Mouse (Mus musculus) spleen, postnatal 4 days (tissue): ENCODE measurements at regions not wholly inside any gene's neighbourhood (a gene's known extent, or its start where the extent isn't known, plus 50 kb on each side); places are given as distances from the start of the nearest gene placed in this dataset.
A peak's percentile ranks its signal among the peaks of the same experiment; 100 is the strongest.

Experiments used
- DNase-seq, 2 experiments: peaks; one replicate each; pipeline ENCODE4 v3.0.0; 2022; ENCODE audit warnings: low spot score in 2 of 2

DNA sequence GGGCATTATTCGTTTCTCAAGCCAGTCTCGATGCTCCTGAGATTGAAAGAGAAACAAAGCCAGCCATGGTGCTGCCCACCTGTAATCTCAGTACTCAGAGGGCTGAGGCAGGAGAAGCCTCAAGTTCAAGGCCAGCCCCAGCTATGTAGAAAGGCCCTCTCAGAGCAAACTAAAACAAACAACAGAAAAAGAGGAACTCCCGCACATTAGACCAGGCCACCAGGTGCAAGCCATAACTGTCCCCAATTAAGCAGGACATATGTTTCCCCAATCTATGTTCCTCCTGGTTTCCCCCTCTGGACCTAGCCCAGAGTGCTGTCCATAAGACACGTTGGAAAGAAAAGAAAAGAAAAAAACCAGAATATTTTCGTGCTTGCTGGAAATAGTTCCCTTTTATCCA, 142.5 kb downstream of the Cdc5l start:
- DNase-seq: no peak

DNA sequence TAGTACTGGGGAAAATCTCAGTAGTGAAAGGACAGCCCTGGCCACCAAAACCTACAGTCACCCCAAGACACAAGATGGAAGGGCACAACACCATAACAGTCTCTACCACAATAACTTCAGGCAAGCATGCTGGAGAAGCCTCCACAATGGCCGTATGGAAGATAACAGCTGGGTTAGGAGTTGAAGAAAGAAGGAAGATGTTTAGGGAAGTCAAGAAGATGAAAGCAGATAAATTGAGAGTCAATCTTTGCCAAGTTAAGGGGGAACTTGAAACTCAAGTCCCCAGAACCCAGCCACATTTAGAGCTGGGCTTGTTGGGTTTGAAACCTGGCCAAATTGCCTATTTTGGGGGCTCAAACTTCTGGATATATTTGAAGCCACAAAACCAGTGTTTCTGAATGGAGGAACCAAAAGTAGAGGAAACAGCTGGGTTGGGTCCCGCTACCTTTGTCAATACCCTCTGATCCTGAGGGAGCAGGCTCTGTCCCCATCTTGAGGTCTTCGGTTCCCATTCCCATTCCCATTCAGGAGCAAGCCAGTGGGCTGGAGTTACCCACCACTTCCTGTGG, 147.8 kb downstream of the Cdc5l start:
- DNase-seq: no peak

DNA sequence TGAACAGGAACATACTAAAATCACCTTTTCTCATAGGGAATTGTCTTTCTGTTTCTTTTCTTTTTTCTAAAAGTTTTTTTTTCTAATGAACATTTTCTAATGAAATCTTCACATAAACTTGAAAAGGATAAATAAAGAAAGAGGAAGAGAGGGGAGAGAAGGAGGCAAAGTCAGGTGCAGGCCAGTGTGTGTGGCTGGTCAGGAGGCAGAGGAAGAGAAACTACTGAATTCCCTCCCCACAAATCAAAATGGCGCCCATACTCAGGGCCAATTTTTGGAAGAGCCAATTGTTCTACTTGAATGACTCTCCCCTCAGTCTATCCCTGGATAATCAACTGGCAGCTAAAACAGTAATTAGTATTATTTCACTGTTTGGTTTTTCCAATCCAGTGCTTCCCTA, 152.0 kb downstream of the Cdc5l start:
- no peak for DNase-seq

DNA sequence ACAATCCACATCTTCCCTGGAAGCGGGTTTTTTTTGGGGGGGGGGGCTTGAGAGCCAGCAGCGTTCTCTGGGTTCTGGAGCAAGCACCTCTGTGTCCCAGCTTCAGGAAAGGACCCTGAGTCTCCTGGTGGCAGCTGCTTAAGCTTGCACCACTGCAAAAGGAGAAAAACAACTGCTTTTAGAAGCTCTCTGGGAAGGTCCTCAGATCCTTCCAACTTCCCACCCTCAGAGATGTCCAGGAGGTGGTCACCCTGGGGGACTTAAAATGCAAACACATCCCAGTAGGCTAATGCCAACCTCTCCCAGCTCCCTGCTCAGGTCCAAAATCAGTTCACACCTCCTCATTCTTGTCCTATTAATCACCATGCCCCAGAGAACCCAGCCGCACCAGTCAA, 153.7 kb downstream of the Cdc5l start:
- DNase-seq: no peak

DNA sequence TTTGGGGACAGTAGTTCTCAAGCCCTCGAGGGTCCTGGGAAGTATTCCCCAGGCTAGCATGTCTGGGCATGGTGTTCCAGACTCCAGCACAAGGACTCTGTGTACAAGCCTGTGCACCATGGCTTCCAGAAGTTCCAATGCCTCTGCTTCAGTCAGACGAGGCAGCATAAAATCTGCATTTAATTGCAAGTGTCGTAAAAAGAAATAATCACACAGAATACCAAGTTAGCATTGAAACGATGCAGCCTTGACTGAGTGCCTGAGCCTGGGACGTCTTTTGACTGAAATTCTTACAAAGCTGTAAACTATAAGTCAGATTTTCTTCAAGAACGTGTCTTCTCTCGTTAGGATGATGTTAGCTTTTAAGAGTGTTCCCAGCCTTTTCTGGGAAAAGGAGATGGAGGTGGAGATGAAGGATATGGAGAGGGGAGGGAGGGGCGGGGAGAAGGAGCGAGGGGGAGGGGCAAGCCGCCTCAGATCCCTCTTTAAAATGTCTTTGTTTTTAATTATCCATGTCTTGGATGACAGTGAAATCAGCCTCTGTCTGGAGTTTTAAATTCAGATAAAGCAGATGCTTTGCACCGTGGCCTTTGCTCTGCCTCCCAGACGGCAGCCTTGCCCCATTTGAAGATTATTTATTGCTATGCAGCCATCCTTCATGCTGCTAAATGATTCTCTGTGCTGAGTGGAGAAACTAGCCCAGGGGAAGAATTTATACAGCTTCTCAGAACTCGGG, 154.3 kb downstream of the Cdc5l start:
- DNase-seq: no peak

DNA sequence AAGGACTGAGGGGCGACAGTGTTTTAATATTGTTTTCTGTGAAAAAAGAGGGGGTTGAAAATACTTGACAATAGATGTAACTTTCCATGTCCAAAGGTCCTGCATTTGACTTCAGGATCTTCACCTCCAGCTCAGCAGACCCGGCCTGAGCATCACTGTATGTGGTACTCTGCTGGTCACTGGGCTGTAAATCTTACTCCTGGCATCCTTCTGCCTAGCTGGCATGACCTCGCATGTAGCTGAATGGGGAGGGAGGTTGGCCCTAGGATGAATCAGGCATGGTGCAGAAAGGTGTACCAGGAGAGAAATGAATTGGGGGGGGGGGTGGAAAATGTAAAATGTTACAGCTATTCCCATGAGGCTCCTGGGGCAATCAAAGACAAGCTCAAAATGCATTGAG, 156.0 kb downstream of the Cdc5l start:
- no peak for DNase-seq

DNA sequence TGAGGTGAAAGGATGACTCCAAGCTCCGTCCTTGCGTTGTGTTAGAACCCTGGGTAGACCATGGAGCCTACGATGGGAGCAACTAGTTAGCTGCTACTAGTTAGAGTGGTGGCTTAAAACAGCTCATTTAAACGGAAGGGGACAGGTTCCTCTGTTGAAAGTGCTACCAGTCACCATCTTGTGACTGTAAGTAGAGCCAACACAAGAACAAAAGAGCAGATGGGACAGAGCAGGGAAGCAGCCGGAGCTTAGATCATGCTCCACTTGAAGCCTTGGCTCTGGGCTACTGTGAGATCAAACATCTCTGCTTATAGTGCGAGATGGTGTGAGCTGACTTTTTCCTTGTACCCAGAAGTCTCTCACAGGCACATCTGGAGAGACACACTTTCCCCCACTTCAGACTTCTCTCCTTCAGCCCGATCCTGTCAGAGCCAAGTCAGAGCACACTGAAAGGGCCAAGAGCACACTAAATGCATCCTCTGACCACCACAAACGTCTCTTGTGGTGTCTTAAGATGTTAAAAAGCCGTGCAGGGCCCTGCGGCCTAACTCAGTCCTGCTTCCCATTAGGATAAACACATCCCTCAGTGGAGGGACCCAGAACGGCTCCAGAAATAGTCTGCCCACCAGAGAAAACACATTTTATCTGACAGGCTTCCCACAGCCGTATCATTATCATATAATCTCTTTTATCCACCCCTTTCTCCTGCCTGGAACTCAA, 156.7 kb downstream of the Cdc5l start:
- no peak for DNase-seq

DNA sequence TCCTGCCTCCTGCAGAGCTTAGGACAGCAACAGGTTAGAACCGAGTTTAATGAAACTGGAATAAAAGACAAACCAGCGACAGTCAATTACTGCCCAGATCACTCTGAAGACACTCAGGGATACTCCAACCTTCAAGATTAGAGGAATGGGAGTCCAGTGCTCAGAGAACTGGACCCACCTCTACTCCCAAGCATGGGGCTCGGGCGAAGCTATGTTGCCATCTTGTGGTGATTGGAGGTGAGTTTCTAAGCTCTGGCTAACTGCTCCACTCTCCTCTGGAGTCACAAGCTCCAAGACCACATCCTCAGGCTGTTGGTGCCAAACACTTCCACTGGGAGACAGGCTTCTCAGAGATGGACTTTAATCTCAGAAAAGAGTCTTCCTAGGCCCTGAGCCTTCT, 158.6 kb downstream of the Cdc5l start:
- DNase-seq: no peak

DNA sequence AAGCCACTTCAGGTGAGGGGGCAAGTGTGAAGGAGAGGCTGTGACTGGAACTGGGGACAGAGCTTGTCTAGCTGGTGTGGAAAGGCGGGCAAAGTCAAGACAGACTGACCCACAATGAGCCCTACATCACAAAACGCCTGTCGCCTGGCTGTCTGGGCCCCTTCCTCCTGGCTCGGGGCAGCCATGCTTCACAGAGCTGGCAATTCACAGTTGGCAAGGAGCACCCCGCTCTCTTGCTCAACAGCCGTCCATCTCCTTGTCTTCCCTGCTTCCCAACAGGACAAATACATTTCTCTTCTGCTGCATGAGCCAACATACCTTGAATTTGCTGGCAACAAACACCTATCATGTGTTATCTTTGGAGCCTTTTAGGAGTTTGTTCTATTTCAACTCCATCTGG, 166.8 kb downstream of the Cdc5l start:
- DNase-seq: no peak

DNA sequence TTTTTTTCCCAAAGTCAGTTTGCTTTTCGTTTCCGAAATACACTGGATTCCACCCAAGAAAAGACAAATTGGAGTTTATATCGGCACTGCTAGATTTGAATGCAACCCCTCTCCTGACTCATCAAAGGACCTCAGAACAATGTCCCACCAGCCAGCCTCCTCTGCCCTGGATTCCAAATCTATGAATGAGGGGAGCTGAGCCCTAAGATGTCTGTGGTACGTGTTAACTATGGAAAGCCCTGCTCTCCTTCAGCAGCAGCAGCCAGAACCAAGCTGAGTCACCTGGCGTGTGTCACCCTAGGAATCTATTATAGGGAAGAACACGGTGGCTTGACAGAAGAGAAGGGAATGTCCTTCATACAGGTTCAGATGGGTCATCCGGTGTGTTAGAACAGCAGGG, 167.9 kb downstream of the Cdc5l start:
- no peak for DNase-seq

DNA sequence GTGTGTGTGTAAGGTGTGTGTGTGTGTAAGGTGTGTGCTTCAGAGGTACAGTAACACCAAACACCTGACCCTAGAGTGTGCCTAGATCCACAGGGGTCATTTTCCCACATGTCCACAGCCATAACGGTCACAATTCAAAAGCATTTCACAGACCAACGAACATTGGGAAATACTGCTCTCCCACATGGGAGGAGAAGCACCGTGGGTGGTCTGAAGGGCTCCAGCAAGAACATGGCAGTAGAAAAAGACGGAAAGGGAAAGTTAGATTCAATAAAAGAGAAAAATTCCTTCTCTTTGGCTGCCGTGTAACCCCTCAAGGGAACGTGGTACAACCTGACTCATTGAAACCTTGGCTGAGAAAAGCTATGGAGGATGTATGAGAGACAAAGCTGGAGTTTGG, 169.1 kb downstream of the Cdc5l start:
- DNase-seq: no peak

DNA sequence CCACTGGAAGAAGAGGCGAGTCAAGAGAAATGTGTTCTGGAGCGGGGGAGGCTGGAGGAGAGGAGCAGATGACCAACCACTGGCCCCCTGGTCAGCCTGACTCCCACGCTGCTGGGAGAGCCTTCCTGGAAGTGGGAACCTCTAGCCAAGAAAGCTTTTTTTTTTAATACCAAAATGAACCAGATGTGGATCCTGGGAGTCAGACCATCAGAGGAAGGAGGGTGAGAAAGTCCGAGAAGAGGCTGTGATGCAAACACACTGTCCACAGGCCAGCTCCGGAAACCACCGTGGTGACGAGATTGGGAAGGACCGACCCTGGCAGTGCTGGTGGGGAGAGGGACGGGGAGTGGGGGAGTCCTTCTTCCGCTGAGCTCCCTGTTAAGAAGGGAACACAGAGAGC, 173.1 kb downstream of the Cdc5l start:
- no peak for DNase-seq

DNA sequence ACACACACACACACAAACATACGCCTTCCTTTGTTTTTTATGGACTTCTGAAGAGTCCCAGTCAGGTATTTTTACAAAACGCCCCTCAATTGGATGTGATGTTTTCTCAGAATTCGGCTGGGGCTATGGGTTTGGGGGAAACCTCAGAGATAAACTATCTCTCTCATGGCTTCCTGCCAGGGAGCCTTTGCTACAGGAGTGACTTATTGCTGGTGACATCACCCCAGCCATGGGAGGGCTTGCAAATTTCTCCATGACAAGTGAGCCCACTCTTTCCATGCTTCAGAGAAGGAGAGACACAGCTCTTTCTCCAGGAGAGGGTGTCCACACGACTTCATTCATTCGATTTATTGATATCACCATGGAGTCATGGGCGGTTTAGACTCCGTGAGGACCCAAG, 175.5 kb downstream of the Cdc5l start:
- no peak for DNase-seq

DNA sequence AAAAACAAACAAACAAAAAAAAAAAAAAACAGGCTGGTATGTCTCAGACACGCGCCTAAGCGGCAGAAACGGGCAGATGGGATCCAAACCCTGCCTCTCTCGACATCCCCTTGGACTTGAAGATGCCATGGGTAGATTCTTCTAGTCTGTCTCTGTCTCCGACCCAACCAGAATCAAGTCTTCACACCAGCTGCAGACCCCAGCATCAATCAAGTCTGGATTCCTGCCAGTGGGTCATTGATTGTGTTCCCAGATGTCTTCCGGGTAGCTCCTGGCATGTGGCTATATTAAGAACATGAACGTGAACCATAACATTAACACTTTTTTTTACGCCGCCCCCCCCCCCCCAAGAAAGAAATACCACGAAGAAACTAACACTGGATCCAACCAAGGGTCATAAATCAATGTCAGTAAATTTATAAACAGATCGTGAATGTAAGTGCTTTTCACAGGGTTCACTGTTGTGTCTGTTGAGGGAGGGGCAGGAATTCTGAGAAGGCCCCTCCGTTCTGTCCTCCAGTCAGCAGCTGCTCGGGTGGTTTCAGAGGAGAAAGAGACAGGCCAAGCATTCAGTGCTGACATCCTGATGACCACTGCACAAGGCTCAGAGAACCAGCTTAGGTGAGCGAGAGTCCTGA, 180.8 kb downstream of the Cdc5l start:
- DNase-seq: no peak

DNA sequence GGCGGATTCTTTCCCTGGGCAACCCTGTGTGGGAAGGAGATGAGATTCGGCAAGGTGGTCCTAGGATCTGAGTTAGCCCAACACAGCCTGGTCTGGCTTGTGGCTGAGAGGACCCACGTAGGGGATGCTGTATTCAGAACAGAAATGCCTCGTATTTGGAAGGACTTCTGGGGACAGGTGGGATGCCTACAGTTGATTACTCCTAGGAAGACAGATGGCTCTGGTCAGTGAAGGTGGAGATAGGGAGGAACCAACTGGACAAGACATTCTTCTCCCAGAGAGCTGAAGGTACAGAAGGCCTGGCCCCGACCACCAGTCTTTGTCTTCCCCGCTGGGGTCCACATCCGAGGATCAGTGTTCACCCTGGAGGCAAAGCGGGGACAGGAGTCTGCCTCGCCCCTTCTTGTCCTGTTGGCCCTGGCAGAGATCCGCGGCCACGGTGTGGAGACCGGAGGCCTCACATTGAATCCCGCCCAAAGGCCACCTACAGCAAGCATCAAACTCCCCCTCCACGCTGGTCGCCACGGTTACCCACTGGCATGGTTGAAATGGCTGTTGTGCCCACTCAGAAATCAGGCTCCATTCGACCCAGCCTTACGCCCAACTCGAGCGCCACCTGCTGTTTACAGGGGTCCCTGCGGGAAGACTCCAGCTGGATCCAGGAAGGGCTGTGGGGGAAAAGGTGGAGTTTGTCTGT, 182.4 kb downstream of the Cdc5l start:
- peak; percentile 51 to 84 for DNase-seq

DNA sequence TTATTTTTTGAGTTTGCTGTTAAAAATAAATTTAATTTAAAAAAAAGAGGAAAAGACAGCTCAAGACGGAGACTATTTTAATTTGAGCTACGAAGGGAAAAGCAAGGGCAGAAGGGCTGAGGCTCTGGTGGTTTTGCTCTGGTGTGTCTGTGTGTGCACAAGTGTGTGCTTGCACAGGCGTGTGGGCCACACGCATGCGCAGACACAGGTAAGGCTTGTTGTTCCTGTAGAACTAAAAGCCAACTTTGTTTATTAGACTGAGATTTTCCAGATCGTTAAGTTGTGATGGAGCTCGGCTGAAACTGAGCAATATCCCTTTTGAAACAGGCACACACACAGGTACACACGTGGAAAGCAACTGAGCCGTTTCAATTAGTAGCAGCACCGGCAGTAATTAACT, 183.1 kb downstream of the Cdc5l start:
- DNase-seq: no peak

DNA sequence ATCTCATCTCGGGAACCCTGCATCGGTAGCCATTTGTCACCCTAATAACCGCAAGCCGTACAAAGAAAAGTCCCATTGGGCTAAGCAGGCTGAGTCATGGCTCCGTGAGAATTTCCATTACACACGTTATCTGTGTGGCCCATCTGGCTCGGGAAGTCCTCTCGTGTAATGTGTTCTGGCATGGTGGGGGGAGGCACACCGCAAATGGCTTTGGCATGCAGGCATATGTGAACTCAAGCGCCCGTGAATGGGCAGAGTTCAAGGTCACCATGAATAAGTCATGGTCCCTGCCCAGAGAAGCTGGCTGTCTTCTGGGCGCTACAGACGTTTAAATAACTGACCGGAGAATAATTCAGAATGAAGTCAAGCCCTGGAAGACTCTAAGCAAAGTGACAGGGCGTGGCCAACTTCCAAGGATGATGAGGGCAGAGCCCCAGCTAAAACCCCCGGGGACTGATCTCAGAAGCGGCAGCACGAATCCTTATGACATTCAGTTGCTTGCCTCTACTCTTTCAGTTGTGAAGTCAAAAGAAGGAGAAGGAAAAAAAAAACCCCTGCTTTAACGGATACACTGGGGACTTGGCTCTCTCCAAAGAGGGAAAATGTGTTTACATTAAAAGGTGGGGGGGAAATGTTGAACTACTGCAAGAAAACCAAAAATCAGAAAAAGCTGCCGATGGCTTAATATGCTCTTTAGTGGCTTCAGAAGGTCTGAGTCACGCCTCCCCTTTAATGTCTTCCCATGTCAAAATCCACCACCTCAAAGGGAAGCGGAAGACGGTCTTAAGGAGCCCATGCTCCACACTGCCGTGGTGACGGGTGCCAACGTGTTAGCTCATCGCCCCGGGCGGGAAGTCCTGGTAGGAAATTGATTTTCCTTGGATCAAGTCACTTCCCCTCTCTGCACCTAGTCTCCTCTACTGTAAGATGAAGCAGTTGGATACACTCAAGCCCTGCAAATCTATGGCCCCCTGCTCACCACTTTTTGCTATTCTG, 186.1 kb downstream of the Cdc5l start:
- DNase-seq: no peak

DNA sequence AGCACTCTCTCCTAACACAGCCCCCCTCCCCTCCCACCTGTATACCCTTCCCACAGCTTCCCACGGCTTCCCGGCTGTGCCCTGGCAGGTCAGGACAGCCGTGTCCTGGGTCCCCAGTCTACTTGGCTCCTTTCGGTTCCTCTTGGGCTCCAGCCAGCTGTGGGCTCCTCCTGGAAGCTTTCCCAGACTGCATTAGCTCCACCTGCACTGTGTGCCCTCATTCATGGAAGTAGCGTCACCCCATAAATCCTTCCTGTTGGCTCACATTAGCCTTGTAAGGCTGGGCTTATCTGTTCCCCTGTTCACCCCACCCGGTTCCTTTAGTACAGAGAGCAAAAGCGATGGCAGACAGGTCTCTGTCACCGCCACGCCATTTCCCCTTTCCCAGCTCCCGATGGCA, 188.7 kb downstream of the Cdc5l start:
- no peak for DNase-seq

DNA sequence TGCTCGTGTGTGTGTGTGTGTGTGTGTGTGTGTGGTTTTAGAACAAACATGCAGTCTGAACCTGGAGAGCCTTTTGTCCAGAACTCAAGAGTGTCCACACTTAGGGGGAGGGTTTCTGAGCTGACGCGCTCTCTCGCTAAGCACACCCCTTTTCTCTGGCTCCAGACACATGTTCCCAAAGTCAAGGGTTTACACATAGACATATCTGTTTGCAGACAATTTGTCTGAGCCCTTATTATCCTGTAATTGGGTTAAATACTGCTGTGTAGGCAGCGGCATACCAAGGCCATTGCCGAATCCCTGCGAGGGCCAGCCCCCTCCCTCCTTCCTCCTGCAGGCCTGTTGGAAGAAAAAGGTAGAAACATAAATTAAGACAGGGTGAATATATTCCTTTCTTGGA, 190.4 kb downstream of the Cdc5l start:
- no peak for DNase-seq

DNA sequence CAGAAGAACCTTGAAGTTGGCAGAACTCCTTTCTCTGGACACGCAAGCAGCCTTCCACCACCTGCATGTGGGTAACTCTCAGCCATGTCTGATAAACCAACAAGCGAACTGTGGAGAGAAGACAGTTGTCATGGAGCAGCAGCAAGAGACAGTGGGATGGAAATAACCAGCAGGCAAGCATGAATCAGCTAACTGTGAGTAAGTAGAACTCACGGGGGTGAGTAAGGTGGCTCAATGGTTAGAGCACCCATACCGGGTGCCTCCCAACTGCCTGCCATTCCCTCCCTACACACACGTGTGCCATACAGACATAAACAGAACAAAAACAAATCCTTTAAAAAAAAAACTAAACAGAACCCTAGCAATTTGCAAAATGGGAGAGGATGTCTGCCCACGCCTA, 191.5 kb downstream of the Cdc5l start:
- DNase-seq: no peak

DNA sequence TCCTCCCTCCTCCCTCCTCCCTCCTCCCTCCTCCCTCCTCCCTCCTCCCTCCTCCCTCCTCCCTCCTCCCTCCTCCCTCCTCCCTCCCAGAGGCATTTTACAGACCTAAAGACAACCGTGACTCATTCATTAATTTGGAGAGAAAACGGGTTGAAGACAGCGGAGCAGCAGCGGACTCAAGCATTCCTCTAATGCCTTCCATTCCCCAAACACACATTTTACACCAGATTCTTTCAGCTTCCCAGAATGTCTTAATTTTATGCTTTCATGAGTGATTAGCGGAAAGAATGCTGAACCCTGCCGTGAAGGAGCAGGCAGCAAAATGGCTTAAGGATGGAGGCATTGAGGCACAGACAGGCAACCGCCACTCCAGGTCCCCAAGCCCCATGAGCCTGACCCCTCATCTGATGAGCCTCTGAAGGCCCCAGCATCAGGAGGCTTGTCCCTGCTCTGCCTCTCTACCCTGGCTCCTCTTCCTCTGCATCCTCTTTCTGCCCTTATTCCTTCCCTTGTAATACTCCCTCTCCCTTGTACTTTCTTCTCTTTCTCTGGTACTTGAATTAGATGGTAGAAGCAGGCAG, 192.5 kb downstream of the Cdc5l start:
- DNase-seq: no peak
